Mouse (Mus musculus) C3H10T1/2 (cell line): ENCODE measurements around the gene Tmed1. TPM values are rescaled to one million over a fixed set of nuclear protein-coding genes. Genes with fewer than 3 reads are reported as not detected.

Source experiments
- polyA plus RNA-seq, 2 experiments: library from polyadenylated mRNA; unstranded; fragments of >200 nt; fragmentation: generic; extraction: Trizol; gene quantifications; one replicate each; pipeline ENCODE4 v1.2.1; 2012; ENCODE audit warnings: missing spikeins in 2 of 2

Tmed1 gene
- 100 to 1,000 TPM in 1 of 2 experiments, 10 to 100 TPM in 1; 72.9 to 105 TPM for polyA plus RNA-seq

DNA sequence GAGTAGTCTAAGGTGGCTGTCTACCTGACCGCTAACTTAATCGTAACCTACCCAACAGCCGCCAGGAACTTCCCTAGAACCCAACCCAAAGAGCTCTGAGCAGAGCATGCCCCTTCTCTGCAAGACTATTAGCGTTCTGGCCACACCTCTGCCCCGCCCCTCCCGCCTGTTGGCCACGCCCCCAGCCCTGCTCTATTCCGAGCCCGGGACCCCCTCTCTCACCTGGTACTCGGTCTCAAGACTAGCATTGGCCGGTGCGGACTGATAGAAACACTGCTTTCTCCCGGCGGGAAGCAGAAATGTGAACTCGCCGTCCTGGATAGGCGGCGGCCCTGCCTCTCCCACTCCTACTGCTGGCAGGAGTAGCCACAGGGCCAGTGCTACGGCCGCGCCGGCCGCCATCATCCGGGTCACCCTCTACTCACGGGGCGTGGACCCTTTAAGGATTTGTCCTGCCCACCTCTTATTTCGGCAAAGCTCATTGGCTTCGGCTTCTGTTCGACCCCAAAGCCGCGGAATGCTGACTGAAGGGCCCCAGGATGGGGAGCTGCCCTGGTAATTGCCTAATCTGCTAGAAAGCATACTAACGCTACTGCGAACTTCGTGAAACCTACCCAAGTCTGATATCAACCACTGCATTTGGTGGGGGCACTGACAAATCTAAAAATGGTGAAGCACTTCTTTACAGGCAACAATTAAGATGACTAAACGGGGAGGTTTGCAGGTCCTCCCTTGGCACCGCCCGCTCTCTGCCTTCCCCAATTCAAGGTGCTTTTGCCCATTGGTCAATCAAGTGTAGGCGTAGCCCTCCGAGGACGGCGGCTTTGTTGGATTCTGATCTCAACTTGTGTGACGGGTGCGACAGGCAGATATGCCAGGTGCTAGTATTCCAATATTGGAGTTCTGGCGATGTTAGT is at the start of gene Tmed1:
TSS of gene Tmed1 (minus strand) at position 481 of the 917 bp plus-strand sequence.

GRCm38 (mm10) chr9:21546789-21547074 is 36.7 kb upstream of the Tmed1 start, which contains the start of gene Carm1:
Gene Carm1, plus strand, starts transcription at chr9:21546894.

DNA sequence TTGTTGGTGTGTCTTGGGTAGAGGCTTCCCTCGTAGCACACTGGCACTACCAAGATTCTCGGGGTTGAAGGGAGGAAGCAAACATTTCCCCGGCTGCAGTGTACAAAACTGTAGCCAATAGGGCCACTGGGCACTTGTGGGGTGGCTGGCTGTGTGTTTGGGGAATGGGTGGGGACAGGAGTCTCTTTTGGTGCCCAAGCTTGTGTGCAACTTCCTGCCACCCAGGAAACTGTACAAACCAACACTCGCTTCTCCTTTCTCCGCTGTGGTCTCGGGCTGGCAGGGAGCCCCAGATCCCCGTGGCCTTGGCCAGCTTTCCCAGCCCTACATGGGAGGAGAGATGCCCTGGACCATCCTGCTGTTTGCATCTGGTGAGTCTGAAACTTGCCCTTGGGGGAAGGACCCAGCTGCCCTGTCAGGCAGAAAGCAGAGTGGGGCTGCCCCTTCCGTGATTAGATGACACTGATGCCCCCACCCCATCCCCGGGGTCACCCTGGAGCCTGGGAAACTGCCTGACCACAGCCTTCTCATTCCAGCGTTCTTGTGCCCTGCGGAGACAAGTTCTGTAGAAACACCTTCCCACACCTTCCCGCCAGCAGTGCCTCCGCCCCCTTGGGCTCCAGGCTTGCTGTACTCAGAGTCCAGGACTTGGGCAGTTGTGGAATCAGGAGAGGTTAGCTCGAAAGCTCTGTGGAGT is 16.0 kb upstream of the Tmed1 start, which contains the start of gene AB124611:
TSS of gene AB124611 (plus strand) at position 240 of the 697 bp plus-strand sequence.

Other genes starting within 250 kb of the Tmed1 start
- gene Atg4d, start 245.0 kb downstream of the Tmed1 start, polyA plus RNA-seq, result 10 to 100 TPM; 18.7 to 19.6 TPM
- gene Kri1, start 222.3 kb downstream of the Tmed1 start, polyA plus RNA-seq, result 10 to 100 TPM; 14.1 to 22.0 TPM
- gene Cdkn2d, start 218.8 kb downstream of the Tmed1 start, polyA plus RNA-seq, result 10 to 100 TPM; 21.1 to 59.7 TPM
- gene Ap1m2, start 197.9 kb downstream of the Tmed1 start, polyA plus RNA-seq, result under 1 TPM in 1 of 2 experiments, not detected in 1; 0.06 TPM
- gene Slc44a2, start 189.6 kb downstream of the Tmed1 start, polyA plus RNA-seq, result 10 to 100 TPM; 11.5 to 67.6 TPM
- 10 to 100 TPM; 12.3 to 78.0 TPM for gene Ilf3, start 142.4 kb downstream of the Tmed1 start, polyA plus RNA-seq
- 10 to 100 TPM; 25.1 to 35.0 TPM for gene Qtrt1, start 98.4 kb downstream of the Tmed1 start, polyA plus RNA-seq
- 10 to 100 TPM; 31.7 to 76.8 TPM for gene Dnm2, start 85.3 kb downstream of the Tmed1 start, polyA plus RNA-seq
- 1 to 10 TPM in 1 of 2 experiments, under 1 TPM in 1; 0.15 to 1.4 TPM for gene AB124611, start 15.9 kb upstream of the Tmed1 start, polyA plus RNA-seq
- gene Carm1, start 36.6 kb upstream of the Tmed1 start, polyA plus RNA-seq, result 10 to 100 TPM; 28.3 to 50.1 TPM
- gene Timm29, start 82.5 kb upstream of the Tmed1 start, polyA plus RNA-seq, result 10 to 100 TPM in 1 of 2 experiments, 1 to 10 TPM in 1; 5.0 to 17.7 TPM
- 10 to 100 TPM; 21.6 to 22.3 TPM for gene Yipf2, start 82.6 kb upstream of the Tmed1 start, polyA plus RNA-seq
- gene Smarca4, start 105.9 kb upstream of the Tmed1 start, polyA plus RNA-seq, result 10 to 100 TPM; 38.3 to 66.5 TPM
- gene Ldlr, start 213.2 kb upstream of the Tmed1 start, polyA plus RNA-seq, result 10 to 100 TPM; 24.4 to 32.6 TPM